Mouse (Mus musculus) stomach, postnatal 0 days (tissue): Measurements from ENCODE around the gene Apaf1. TPM values are rescaled to one million over a fixed set of nuclear protein-coding genes. Genes with fewer than 3 reads are reported as not detected.
A peak's percentile ranks its signal among the peaks of the same experiment; 100 is the strongest.

Experiments
- ATAC-seq: fragments of 200-750 bp; cut with Nextera tagmentation; 2 replicates; pipeline ENCODE4 v1.8.0; 2017; ENCODE audit not compliant: low FRiP score, low TSS enrichment
- DNase-seq: peaks from one replicate; pipeline ENCODE4 v3.0.0-alpha.2; 2016; ENCODE audit warnings: low spot score
- H3K27ac ChIP-seq: fragments of 300-500 bp; sonication (generic); replicated peaks from 2 replicates; pipeline ENCODE4 v1.5.1; 2014; ENCODE audit warnings: mild to moderate bottlenecking, control low read depth
- H3K27me3 ChIP-seq: fragments of 300-500 bp; sonication (generic); 2 replicates; pipeline ENCODE4 v1.6.1; 2014; ENCODE audit warnings: low read length; ENCODE audit not compliant: control insufficient read depth, insufficient read depth
- H3K36me3 ChIP-seq: fragments of 300-500 bp; sonication (generic); 2 replicates; pipeline ENCODE4 v1.6.1; 2014; ENCODE audit warnings: low read length, mixed read lengths; ENCODE audit not compliant: control insufficient read depth, insufficient read depth
- H3K4me1 ChIP-seq: fragments of 300-500 bp; sonication (generic); replicated peaks from 2 replicates; pipeline ENCODE4 v1.6.1; 2014; ENCODE audit warnings: antibody characterized with exemption; ENCODE audit not compliant: control insufficient read depth, insufficient read depth
- H3K4me2 ChIP-seq: fragments of 300-500 bp; sonication (generic); replicated peaks from 2 replicates; pipeline ENCODE4 v1.6.1; 2014; ENCODE audit warnings: low read depth, mild to moderate bottlenecking, control low read depth, moderate library complexity
- H3K4me3 ChIP-seq: fragments of 300-500 bp; sonication (generic); 2 replicates; pipeline ENCODE4 v1.5.1; 2014; ENCODE audit warnings: low read depth, low read length, control low read depth
- H3K9ac ChIP-seq: fragments of 300-500 bp; sonication (generic); 2 replicates; pipeline ENCODE4 v1.6.1; 2014; ENCODE audit warnings: mild to moderate bottlenecking, low read length, control low read depth, mixed read lengths
- H3K9me3 ChIP-seq: fragments of 300-500 bp; sonication (generic); 2 replicates; pipeline ENCODE4 v1.6.1; 2016; ENCODE audit warnings: low read length; ENCODE audit not compliant: control insufficient read depth
- CTCF ChIP-seq: IDR thresholded peaks from 2 replicates; pipeline ENCODE4 v1.5.1; 2016; ENCODE audit warnings: antibody characterized with exemption, low read depth, mild to moderate bottlenecking, moderate library complexity
- EP300 ChIP-seq: optimal IDR thresholded peaks from 2 replicates; pipeline ENCODE3; 2016; ENCODE audit warnings: antibody characterized with exemption
- WGBS: fragments of 180-500 bp; shearing (Covaris S2); extraction: QIAGEN DNeasy Blood & Tissue Kit; methylation state at CpG from one replicate; pipeline ENCODE4 v1.1.7; 2014; 5-methylcytosine and 5-hydroxymethylcytosine counted together
- polyA plus RNA-seq: library from polyadenylated mRNA; unstranded; fragments of >200 nt; fragmentation: Nextera tagmentation; extraction: Ambion mirVana; gene quantifications from 2 replicates; pipeline ENCODE4 v1.2.1, GENCODE M21; 2015

Apaf1 gene
- 6.6 and 6.7 TPM in 2 replicates for polyA plus RNA-seq

DNA sequence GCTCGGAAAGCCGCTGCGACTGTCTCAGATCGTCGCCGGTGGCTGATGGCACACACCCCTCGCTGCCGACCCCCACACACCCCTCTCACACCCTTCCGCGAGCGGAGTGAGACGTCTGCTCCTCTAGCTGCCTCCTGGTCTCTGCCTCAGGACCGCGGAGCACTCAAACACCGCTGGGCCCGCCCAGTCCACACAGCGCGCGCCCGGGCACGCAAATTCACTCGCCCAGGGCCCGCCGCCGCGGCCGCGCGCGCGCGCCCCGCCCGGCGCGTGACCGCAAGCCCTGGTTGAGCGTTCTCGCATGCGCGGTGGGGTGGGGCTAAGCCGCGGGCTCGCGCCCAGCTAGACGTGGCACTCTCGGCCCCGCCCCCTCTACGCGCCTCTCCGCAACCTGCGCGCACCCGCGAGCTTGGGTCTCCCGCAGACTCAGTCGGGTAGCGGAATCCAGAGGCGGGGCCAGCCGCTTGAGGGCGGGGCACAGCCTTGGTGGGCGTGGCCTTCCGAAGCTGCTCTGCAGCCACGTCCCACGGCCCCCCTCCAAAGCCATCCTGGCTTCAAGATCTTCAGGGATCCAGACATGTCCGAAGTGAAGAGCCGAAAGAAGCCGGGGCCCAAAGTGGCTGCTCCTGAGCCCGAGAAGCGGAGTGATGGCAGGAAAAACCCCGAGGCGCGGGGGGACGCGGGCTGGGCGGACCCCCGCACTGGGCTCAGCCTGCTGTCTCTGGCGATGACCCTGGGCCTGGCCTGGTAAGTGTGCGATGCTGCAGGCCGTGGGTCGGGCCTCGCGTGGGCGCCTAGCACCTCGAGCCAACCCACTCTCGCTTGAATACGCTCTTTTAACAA is at the start of gene Apaf1, which contains the start of gene Ikbip:
TSS of gene Apaf1 (minus strand) at position 221 of the 843 bp plus-strand sequence.
TSS of gene Ikbip (plus strand) at position 391 of the 843 bp plus-strand sequence.
- ATAC-seq = peak; percentile 98
- H3K4me3 ChIP-seq = peak within 1 kb of the TSS; percentile 95

GRCm38 (mm10) chr10:91131565-91131964 is 49.0 kb upstream of the Apaf1 start:
- H3K9me3 ChIP-seq = no peaks in the 10 kb centered on the region
- ATAC-seq (peak; percentile 94), DNase-seq (peak; percentile 25)
- no peak overlapping the region for H3K4me2 ChIP-seq
- H3K9ac ChIP-seq = no peak overlapping the region
- H3K4me3 ChIP-seq = no peak overlapping the region
- no peaks in the 10 kb centered on the region for H3K36me3 ChIP-seq
- no peak for TF ChIP-seq EP300
- no peak for TF ChIP-seq CTCF
- no peaks in the 10 kb centered on the region for H3K4me1 ChIP-seq
- H3K27me3 ChIP-seq = no peaks in the 10 kb centered on the region
- 67% methylated on average over 1 of the region's 1 CpGs for WGBS
- H3K27ac ChIP-seq = no peak overlapping the region

More for the DNA sequence above, at the start of gene Apaf1, which contains the start of gene Ikbip:
- TF ChIP-seq CTCF (no peak), EP300 (no peak)
- H3K9me3 ChIP-seq = no peaks in the 10 kb centered on the region
- H3K36me3 ChIP-seq = peaks cover 3% of the 10 kb centered on the region; the same call in 1 of the 2 replicates
- peak within 1 kb of the TSS; percentile 86 for H3K4me2 ChIP-seq
- H3K27me3 ChIP-seq = no peaks in the 10 kb centered on the region
- H3K9ac ChIP-seq = peak within 1 kb of the TSS; percentile 85
- peak within 1 kb of the TSS; percentile 90 for H3K27ac ChIP-seq
- DNase-seq = peak; percentile 100
- WGBS = under 1% methylated on average over 63 of the region's 87 CpGs
- no peaks in the 10 kb centered on the region for H3K4me1 ChIP-seq

- ATAC-seq = no peak
- H3K4me3 ChIP-seq = no peak overlapping the region
Observed at GRCm38 (mm10) chr10:91130792-91131191, 48.2 kb upstream of the Apaf1 start.

GRCm38 (mm10) chr10:91128551-91129160 is 46.1 kb upstream of the Apaf1 start:
- Histone ChIP-seq H3K9ac (no peak overlapping the region), H3K4me2 (no peak overlapping the region), H3K9me3 (no peaks in the 10 kb centered on the region), H3K4me3 (no peak overlapping the region), H3K27me3 (no peaks in the 10 kb centered on the region), H3K27ac (no peak overlapping the region), H3K36me3 (no peaks in the 10 kb centered on the region), H3K4me1 (no peaks in the 10 kb centered on the region)
- 83% methylated on average over 1 of the region's 1 CpGs for WGBS
- no peak for DNase-seq
- ATAC-seq = no peak
- TF ChIP-seq EP300 (no peak), CTCF (no peak)

More at GRCm38 (mm10) chr10:91130792-91131191, 48.2 kb upstream of the Apaf1 start:
- H3K4me2 ChIP-seq = no peak overlapping the region
- H3K4me1 ChIP-seq = no peaks in the 10 kb centered on the region
- no peak for DNase-seq
- H3K36me3 ChIP-seq = no peaks in the 10 kb centered on the region
- TF ChIP-seq EP300 = no peak
- no peak for TF ChIP-seq CTCF
- no peaks in the 10 kb centered on the region for H3K27me3 ChIP-seq
- no peak overlapping the region for H3K9ac ChIP-seq
- WGBS = 93% methylated on average over 3 of the region's 3 CpGs
- H3K27ac ChIP-seq = no peak overlapping the region
- H3K9me3 ChIP-seq = no peaks in the 10 kb centered on the region

DNA sequence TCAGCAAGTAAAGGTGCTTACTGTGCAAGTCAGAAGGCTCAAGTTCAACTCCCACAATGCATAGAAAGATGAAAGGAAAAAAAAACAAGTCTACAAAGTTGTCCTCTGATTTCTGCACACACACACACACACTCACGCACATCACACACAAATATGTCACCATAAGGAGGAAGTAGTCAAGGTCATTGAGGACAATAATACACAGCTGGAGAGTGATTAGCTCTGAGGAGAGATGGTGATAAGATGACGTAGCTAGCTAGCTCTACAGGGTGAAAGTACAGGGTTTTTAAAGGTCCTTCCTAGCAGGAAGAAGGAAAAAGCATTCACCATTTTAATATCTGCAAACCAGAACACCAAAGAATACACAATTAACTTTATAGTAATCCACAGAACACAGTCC is 44.8 kb upstream of the Apaf1 start:
- DNase-seq (no peak), ATAC-seq (no peak)
- Histone ChIP-seq H3K27ac (0 out of 2 replicates have a peak overlapping the region, but pooled peaks have one; percentile 18), H3K27me3 (no peaks in the 10 kb centered on the region), H3K36me3 (no peaks in the 10 kb centered on the region), H3K4me3 (no peak overlapping the region), H3K9ac (no peak overlapping the region), H3K4me1 (no peaks in the 10 kb centered on the region), H3K9me3 (no peaks in the 10 kb centered on the region), H3K4me2 (no peak overlapping the region)
- 64% methylated on average over 2 of the region's 2 CpGs for WGBS
- TF ChIP-seq CTCF = no peak
- TF ChIP-seq EP300 = no peak
